Mouse (Mus musculus) c-Kit-positive CD71-negative TER-119-negative erythroid progenitor cells, embryonic 14.5 days (primary cell): ENCODE measurements around the gene Gpr158.
"Not testable (repeated sequence)": the region's sequence is repeated elsewhere in the genome, so short reads cannot be mapped to it uniquely, and the experiment has no call there.

Experiments used
- DNase-seq: peaks from one replicate; pipeline ENCODE4 v3.0.0-alpha.2; 2013; ENCODE audit warnings: low read depth

Gene Gpr158

DNA sequence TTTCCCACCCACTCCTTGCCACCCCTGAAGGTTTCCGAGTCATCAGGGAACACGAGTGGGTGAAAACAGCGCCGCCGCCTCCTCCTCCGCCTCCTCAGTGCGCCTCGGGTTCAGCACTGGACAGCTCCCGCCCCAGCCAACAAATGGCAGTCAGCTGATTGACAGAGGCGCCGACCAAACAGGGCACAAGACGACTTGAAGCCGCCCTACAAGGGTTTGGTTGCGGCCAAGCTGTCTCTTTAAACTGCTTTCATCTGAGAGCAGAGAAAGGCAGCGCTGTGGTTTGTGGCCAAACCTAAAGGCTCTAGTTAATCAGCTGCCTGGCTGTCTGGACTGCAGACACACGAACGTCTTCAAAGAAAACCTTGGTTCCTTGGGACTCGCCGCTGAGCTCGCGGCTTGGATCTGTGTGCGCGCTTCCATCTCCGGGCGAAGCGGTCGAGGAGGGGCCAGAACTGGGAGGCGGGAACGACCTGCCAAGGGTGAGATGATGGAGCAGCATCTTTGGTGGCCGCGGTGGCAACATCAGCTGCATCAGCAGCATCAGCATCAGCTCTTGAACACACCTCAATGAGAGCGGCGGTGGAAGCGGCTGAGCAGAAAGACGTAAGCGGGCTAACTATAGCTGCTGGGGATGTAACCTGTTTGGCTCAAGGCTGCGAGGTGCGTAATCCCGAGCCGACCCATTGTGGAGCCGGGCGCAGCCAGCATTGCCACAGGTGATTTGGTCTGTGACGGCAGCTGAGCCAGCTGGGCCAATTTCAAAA, at the start of gene Gpr158:
Gpr158 (plus strand) TSS at position 198 of the 767 bp plus-strand sequence.
- peak; percentile 62 for DNase-seq

DNA sequence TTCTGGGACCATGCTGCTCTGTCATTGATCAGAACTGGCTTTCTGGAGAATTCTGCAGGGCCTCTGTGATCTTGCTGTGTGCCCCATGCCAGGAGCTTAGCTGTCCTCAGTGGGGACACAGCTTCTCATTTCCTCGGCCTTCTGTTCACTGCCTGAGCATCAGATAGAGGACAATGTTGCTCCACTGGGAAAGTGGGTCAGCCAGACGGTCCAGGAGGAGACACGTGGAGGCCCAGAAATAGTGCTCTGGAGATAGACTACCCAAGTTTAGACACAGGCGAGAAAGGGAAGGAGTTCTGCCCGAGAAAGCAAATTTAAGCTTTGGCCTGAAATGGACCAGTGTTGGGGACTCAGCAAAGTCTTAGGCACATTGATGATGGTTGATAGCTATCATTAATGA, 23.5 kb upstream of the Gpr158 start:
- no peak for DNase-seq

DNA sequence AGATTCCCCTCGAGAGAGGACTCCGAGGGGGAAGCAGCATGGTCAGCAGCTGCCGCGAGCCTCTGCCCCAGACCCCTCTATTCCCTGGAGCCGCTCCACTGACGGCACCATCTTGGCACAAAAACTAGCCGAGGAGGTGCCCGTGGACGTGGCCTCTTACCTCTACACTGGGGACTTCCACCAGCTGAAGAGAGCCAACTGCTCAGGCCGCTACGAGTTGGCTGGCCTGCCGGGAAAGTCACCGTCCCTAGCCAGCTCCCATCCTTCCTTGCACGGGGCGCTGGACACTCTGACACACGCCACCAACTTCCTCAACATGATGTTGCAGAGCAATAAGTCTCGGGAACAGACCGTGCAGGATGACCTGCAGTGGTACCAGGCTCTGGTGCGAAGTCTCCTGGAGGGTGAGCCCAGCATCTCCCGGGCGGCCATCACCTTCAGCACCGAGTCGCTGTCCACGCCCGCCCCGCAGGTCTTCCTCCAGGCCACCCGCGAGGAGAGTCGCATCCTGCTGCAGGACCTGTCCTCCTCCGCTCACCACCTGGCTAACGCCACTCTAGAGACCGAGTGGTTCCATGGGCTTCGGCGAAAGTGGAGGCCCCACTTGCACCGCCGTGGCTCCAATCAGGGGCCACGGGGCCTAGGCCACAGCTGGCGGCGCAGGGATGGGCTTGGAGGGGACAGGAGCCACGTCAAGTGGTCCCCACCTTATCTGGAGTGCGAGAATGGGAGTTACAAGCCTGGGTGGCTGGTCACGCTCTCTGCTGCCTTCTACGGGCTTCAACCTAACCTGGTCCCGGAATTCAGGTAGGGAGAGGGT, 1.2 kb downstream of the Gpr158 start:
- no peak for DNase-seq

DNA sequence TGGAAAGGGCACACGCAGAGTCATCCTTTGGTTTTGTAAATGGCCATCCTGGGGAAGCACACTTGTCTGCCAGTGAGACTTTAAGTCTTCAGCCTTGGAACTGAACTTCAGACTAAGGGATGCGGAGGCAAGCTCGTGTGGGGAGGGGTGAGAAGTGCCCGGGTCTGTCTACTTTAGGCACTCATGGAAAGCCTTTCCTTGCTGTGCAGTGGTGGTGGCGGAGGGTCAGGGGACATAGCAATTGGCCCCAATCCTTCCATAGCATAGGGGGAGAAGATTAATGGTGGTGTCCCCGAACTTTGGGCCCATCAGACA, 1.8 kb downstream of the Gpr158 start:
- no peak for DNase-seq

DNA sequence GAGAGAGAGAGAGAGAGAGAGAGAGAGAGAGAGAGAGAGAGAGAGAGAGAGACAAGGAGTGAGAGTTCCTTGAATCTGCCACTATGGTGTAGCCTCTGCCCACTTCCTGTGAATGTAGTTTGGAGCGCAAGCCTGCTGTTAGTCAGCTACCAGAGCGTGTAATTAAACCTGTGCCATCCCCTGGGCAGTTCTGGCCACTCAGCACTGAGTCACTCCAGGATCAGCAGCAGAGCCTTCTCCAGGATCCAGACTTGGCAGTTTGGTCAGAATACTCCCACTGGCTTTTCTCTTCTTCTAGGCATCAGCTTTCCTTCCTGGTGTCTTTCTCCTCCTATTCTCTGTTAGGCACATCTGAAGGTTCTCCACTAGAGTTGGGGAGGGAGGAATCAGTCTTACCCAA, 2.2 kb downstream of the Gpr158 start:
- no peak for DNase-seq

DNA sequence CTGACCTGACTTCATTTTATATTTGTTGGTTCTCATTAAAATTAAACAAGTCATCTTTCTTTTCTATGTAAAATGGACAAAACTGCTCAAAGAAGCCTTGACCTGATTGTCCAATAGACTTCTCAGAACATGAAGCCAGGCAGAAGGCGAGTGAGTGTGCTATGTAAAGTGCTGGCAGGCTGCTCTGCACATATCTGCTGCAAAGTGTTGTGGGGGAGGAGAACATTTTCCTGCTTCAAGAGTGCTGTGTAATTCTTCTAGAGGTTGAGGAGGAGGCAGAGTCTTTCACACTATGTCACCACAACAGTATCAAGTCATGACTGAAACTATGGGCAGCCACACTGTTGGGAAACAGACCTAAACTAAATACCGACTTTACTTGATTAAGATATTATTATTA, 12.2 kb downstream of the Gpr158 start:
- no peak for DNase-seq

DNA sequence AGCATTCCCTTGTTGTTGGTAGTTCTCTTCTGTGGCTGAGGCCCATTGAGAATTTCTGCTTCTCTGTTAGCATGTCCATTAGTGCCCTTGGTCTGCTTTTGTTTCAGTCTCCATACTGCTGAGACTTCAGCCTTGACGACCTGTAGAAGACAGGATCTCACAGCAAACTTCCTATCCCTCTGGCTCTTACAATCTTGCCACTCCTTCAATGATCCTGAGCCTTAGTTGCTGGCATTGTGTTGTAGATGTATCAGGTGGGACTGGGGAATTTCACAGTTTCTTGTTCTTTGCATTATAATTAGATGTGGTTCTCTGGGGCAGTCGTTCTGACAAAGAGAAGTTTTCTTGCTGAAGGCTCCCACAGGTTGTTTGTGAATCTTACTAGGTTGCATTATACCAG, 25.4 kb downstream of the Gpr158 start:
- DNase-seq = no peak

DNA sequence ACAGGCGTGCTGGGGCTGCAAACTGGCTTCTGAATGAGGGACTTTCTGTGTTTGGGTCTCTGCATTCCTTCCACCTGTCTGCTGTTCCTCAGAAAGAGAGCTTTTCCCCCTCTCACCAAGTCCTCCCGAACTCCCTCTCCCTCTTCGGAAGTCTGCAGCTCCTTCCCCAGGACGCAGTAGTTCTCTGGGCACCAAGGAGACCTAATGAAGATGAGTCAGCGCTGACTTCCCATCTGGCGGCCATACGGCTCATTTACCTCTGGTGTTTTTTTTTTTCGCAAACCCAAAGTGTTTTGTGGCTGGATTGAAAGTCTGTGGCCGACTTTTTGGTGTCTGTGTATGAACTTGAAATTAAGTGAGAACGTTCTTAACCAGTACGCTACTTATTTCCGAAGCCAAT, 30.0 kb downstream of the Gpr158 start:
- no peak for DNase-seq

DNA sequence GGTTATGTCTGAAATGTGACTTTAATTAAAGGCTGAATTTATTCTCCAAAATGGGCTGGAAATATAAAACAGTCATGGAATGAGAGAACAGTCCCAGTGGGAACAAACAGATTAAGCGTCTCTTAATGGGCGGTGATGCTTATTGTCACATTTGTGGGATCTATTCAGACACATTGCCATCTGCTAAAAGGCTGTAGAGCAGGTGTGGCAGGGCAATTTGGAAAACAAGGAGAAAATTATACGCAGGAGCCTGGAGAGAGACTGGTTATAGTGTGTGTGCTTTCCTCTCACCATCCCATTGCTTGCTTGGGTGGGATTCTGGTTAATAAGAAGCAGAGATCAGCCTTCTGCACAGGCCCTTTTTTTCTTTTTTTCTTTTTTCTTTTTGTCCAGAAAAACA, 32.3 kb downstream of the Gpr158 start:
- DNase-seq = no peak

DNA sequence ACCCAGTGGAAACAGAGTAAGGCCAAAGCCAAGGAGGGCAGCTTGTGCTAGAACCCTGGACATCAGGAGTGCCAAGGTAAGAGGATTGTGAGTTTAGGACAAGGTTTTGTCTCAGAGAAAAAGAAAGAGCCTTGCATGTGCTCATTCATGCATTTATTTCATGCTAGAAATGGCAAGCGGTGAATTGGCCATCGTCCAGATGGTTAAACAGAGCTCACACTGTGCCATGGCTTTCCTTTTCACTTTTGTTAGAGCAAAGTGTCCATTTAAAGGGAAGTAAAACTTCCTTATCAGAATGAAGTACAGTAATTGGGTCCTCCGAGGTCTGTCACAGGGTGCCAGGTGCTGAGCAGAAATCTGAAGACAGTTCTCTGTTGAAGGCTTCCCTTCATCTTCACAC, 38.3 kb downstream of the Gpr158 start:
- DNase-seq = no peak

DNA sequence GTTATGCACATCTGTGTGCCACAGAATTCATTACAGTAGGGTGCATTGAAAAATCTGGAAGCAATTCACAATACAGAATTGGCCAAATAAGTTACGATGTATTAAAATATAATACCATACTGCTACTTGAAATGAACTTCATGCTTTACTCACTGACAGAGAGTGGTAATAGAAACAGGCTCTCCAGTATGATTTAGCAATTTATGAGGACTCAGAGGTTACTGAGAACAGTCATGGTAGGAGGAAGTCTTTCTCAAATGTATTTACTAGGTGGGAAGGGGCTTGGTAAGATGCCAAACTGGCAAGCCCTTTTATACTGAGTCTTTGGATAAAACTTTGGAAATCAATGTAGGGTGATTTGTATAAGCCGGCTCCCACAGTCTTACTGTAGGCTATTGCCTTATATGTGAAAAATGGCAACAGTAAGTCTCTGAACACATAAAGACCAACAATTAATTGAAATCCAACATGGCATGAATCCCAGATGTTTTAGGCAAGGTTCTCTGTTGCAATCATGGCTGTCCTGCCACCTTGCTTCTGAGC, 40.2 kb downstream of the Gpr158 start:
- no peak for DNase-seq

DNA sequence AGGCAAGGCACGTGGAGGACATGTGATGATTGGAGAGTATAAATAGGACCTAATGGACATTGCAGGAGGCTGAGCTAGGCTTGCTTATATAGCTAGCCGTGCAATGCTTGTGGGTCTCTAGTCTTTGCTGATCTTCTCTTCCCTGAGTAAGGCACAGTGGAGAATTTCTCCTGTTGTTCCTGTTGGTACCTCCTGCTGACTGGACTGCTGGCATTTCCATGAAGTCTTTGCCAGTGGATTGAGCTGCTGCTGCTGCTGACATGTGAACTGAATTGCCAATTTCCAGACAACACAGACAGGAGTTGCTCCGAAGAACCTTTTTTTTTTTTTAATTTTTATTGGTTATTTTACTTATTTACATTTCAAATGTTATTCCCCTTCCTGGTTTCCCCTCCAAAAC, 41.5 kb downstream of the Gpr158 start:
- DNase-seq = no peak

DNA sequence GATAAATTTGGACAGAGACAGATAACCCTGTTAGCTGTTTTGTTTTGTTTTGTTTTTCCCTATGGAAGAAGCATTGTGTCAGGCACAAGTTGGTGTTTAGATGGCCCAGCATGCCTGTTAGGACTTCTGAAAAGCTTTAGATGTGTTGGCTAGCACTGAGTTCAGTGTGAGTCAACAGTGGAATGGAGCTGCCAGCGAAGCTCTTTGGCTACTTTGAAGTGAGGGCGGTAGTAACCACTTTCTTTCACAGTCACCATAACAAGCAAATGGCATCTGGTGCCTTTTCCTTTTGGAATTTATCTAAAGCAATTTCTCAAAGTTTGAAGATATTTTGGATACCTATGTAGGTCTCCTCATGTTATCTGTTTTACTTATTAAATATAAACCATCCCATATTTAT, 62.9 kb downstream of the Gpr158 start:
- DNase-seq = no peak

DNA sequence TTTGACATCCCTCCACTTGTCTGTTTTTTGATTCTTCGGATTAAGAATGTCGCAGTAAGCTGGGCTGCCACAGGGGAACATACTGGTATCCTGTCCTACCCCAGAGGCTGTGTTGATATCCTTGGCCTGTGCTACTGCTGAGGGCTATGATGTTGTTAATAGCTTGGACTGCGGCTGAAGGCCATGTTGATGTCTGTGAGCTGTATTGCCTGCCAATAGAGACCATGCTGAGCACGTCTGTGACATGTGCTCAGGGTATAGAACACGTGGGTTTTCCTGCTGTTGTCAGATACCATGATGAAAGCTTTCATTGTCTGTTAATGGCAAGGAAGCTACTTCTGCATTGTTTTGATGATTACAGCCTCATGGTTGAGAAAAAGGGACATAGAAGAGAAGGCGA, 63.8 kb downstream of the Gpr158 start:
- DNase-seq = no peak

DNA sequence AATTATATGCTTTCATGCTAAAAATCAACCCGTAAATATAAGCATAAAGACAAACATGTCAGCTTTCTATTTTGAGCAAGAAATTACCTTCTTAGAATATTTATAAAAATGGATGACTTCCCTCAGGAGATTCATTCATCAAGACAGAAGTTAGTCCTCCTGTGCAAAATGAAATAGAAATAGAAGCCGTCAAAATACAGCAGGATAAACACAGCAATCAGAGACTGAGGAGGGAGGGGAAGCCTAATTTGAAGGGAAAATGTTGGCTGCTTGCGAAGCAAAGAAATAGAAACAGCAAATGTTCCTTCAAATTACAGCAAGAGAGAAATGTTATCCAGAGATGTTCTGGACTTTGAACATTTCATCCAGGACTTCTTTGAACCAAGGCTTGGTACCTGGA, 72.3 kb downstream of the Gpr158 start:
- DNase-seq = no peak

DNA sequence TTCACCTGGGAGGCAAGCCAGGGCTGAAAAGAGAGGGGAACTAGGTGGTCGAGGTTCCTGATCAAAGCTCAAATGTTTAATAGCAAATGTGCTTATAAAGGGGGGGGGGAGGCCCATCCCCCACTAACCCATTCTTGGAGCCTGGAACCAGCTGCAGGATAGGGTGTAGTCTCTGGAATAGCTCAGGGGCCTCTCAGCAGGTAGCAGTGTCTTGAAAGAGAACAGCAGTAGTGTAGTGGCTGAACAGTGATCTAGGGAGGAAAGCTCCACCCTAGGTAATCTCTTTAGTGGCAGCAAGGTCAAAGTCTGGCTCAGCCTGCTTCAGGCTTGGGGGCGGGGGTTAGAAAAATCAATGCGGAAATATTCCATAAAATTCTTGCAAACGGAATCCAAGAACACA, 93.3 kb downstream of the Gpr158 start:
- not testable (repeated sequence) for DNase-seq

DNA sequence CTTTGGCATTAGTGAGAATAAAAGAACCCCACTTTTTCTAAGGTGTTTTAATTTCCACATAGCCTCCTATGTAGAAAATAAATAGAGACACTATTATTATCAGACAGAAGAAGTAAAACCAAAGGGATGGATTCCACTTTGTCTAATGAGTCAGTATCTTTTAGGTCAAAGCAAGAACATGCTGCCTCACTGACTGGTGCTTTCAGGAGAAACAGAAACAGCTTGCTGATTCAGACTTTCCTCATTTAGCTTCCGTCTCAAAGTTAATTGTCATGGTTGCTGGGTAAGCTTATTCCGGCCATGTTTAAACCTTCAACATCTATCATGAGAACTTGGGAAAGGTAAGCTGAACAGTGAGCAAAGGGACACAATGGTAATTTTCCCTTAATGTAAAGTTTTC, 107.6 kb downstream of the Gpr158 start:
- DNase-seq = no peak

DNA sequence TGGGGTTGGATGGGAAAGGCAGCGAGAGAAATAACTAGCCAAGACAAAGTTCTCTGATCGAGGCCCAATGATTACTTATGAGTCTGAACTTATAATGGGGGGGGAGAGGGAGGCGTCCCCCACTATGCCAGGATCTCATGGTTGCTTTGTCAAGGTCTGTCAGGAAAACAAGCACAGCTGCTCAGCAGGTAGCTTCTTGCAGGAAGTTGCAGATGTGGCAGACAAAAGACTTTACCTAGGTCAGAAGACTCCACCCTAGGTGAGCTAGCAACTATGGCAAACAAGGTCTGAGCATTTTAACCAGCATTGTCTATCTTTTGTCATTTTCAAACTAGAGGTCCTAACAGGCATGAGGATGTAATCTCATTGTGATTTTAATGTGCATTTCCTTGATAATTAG, 129.5 kb downstream of the Gpr158 start:
- DNase-seq = no peak

DNA sequence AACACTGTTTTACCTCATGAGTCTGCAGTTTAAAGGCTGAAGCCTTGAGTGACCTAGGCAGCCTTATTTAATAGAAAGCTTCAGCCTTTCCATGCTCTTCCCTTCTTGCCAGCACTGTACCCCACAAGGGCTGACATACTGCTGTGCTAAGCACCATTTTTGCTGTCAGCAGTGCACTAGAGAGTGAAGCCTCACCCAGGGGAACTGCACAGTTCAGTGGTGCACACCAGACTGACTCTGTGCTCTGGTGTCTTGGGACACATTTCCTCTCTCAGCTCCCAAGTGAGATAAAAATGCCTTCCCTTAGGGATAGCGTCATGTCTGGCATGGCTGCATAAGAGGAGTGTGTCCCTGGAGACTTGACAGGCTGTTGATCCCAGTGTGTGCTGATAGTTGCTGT, 130.6 kb downstream of the Gpr158 start:
- DNase-seq = no peak

DNA sequence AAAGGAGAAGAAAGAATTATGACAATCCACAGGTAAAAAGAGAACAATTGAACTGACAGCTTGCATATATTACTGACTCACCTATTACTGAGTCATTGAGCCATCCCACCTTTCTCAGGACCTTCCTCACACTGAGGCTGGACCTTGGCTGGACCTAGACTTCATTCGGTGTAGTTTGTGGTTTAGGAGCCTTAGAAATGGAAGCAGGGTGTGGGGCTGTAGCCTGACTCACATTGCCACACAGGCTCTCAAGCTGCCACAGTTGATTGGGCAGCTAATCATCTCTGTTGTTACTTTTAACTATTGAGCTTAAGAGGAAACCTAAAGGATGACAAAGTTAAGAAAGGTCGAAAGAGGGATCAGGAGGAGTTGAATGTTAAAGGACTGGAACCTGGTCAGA, 132.1 kb downstream of the Gpr158 start:
- no peak for DNase-seq

DNA sequence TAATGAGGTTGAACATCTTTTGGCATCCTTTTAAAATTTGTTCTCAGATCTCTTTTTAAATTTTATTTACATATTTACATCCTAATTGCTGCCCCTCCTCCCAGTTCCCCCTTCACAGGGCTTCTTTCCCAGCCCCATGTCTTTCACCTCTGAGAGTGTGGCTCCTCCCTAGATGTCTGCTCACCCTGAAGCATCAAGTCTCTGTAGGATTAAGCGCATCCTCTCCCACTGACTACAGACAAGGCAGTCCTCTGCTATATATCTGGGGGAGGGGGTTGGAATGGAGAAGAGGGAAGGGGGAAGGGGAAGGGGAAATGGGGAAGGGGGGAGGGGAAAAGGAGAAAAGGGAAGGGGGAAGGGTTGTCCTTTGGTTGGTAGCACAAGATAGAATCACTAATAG, 140.1 kb downstream of the Gpr158 start:
- DNase-seq = no peak

DNA sequence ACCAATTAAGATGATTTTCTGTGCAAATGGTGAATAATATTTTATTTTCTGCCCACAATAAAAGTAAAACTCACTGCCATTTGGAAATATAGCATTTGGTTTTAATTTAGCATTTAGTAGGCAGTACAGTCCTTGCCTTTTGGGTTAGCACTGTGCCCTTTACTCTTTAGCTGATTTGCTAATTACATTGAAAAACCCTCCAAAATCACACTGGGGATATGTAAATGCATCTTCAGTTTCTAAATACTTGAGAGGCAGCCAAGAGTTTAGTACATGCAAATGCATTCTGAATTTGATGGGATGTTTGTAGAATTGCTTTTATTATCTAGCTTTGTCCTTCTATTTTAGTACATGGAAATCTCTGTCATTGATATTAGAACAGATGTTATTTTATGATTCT, 163.4 kb downstream of the Gpr158 start:
- no peak for DNase-seq

DNA sequence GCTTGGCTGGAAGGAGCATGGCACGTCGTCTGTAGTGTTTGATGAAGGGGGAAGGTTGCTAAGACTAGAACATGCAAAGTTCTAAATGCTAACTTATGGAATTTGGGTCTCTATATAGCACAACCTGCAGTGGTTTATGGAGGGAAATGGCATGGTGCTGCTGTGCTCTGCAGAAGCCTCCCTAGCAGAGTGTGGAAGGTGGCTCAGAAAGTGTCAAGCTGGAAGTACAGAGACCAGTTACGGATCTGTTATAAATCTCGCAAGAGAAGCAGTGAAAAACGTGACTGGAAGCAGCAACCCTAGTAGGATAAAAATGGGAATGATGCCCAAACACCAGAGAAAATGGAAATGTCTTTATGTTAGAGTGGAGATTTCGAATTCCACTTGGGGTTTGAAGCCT, 251.8 kb downstream of the Gpr158 start:
- DNase-seq = no peak

DNA sequence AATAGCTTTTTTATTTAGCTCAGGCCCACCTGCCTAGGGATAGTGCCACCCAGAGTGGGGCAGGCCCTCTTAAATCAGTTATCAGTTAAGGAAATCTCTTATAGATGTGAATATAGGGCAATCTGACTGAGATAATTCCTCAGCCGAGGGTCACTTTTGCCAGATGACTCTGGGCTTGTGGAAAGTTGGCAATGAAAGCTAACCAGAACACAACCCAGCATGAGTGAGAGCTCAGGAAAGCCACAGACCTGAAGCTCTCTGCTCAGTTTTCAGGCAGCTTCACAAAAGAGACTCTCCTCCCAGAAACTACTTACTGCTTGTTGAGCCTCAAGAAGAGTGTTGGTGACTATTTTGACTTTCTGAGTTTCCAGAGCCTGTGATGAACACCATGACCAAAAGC, 264.8 kb downstream of the Gpr158 start:
- no peak for DNase-seq
